Mouse (Mus musculus) embryonic facial prominence, embryonic 14.5 days (tissue): ENCODE results near the gene Ppox. TPM values are rescaled to one million over a fixed set of nuclear protein-coding genes. Genes with fewer than 3 reads are reported as not detected.
"Not testable (repeated sequence)": the region's sequence is repeated elsewhere in the genome, so short reads cannot be mapped to it uniquely, and the experiment has no call there.

Experiments used
- ATAC-seq: fragments of 200-750 bp; cut with Nextera tagmentation; 2 replicates; pipeline ENCODE4 v1.8.0; 2017; ENCODE audit warnings: low read depth, moderate number of reproducible peaks, moderate TSS enrichment
- DNase-seq: peaks from one replicate; pipeline ENCODE4 v3.0.0-alpha.2; 2015; ENCODE audit warnings: low spot score
- H3K27ac ChIP-seq: fragments of 300-500 bp; sonication (generic); replicated peaks from 2 replicates; pipeline ENCODE4 v1.5.1; 2014; ENCODE audit warnings: low read depth, mild to moderate bottlenecking, low read length, moderate library complexity
- H3K27me3 ChIP-seq: fragments of 300-500 bp; sonication (generic); replicated peaks from 2 replicates; pipeline ENCODE4 v1.6.1; 2014; ENCODE audit warnings: low read length; ENCODE audit not compliant: control insufficient read depth, insufficient read depth
- H3K36me3 ChIP-seq: fragments of 300-500 bp; sonication (generic); 2 replicates; pipeline ENCODE4 v1.6.1; 2014; ENCODE audit warnings: low read length, mixed read lengths; ENCODE audit not compliant: control insufficient read depth, insufficient read depth
- H3K4me1 ChIP-seq: fragments of 300-500 bp; sonication (generic); 2 replicates; pipeline ENCODE4 v1.6.1; 2014; ENCODE audit warnings: antibody characterized with exemption, low read length; ENCODE audit not compliant: control insufficient read depth, insufficient read depth
- H3K4me2 ChIP-seq: fragments of 300-500 bp; sonication (generic); 2 replicates; pipeline ENCODE4 v1.6.1; 2014; ENCODE audit warnings: low read depth, mild to moderate bottlenecking, low read length, moderate library complexity, mixed read lengths
- H3K4me3 ChIP-seq: fragments of 300-500 bp; sonication (generic); 2 replicates; pipeline ENCODE4 v1.5.1; 2014; ENCODE audit warnings: low read depth, mild to moderate bottlenecking, low read length
- H3K9ac ChIP-seq: fragments of 300-500 bp; sonication (generic); 2 replicates; pipeline ENCODE4 v1.6.1; 2014; ENCODE audit warnings: low read depth, mild to moderate bottlenecking, low read length, moderate library complexity, mixed read lengths
- H3K9me3 ChIP-seq: fragments of 300-500 bp; sonication (generic); 2 replicates; pipeline ENCODE4 v1.6.1; 2016; ENCODE audit warnings: low read length; ENCODE audit not compliant: control insufficient read depth
- WGBS: fragments of 180-500 bp; shearing (Covaris S2); extraction: QIAGEN DNeasy Blood & Tissue Kit; methylation state at CpG from one replicate; pipeline ENCODE4 v1.1.7; 2014; 5-methylcytosine and 5-hydroxymethylcytosine counted together
- polyA plus RNA-seq: library from polyadenylated mRNA; unstranded; fragments of >200 nt; fragmentation: Nextera tagmentation; extraction: Ambion mirVana; gene quantifications from 2 replicates; pipeline ENCODE4 v1.2.1, GENCODE M21; 2014

Ppox gene
- polyA plus RNA-seq, 1 experiment from 2014 or later: 44.3 TPM

DNA sequence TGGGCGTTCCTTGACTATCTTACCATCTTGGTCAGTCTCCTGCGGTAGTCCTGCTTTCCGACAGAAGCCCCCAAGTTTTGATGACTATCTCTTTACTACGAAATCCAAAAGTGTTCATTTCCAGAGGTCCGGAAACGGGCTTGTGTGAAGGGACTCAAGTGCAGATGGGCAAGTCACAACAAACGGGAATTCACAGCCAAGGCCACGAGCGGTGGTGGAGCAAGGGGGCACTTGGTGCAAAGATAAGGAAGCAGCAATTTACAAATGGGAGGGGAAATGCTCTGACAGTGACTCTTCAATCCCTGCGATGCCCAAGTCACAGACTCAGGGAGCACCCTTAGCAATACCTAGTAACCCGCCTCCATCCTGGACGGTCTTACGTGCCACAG, 33.5 kb downstream of the Ppox start:
- 8% methylated on average over 13 of the region's 13 CpGs for WGBS

DNA sequence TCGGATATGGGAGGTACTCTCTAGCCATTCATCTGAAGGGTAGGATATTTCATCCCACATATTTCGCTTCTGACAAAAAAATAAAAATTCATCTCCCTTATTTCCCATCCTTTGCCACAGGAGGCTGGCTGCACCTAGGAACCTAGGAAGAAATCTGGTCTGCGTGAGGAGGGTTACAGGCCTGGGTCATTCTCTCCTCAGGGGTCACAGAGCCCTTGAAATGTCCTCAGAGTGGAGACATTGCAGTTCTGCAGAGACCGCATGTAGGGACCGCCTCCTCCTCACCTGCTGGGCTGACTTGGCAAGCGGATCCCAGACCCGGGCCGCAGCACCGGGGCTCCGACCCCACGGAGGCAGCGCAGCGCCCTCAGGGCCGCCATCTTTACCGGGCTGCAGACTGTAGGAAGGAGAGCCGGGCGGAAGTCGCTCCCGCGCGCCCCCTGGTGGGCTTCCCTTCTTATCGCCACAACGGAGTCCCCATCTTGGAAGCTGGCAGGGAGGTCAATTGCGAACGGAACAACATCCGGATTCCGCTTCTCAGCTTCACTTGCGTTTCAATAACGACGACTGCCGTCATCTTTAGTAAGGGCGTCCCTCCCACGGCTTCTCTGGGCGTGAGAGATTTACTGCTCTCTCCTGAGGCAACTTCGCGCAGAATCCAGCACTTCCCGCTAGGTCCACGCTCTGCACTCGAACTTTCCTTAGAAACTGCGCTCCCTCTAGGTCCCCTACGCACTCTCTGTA, 34.1 kb downstream of the Ppox start:
- WGBS: under 1% methylated on average over 41 of the region's 41 CpGs
- H3K4me3 ChIP-seq: peak overlapping the region; percentile 77
- H3K4me1 ChIP-seq: peaks cover 42% of the 10 kb centered on the region
- DNase-seq (peak; percentile 100), ATAC-seq (peak; percentile 93)
- no peaks in the 10 kb centered on the region for H3K9me3 ChIP-seq
- peak overlapping the region; percentile 93 for H3K27ac ChIP-seq
- peak overlapping the region; percentile 64 for H3K4me2 ChIP-seq
- peaks cover 36% of the 10 kb centered on the region for H3K36me3 ChIP-seq
- peak overlapping the region; percentile 88 for H3K9ac ChIP-seq
- no peaks in the 10 kb centered on the region for H3K27me3 ChIP-seq

More for the DNA sequence above, 33.5 kb downstream of the Ppox start:
- Histone ChIP-seq H3K9ac (peak overlapping the region; percentile 62), H3K27me3 (no peaks in the 10 kb centered on the region), H3K4me1 (peaks cover 46% of the 10 kb centered on the region), H3K9me3 (no peaks in the 10 kb centered on the region), H3K27ac (peak overlapping the region; percentile 93), H3K4me3 (peak overlapping the region; percentile 77), H3K36me3 (peaks cover 30% of the 10 kb centered on the region), H3K4me2 (peak overlapping the region; percentile 63)
- ATAC-seq: no peak
- no peak for DNase-seq

DNA sequence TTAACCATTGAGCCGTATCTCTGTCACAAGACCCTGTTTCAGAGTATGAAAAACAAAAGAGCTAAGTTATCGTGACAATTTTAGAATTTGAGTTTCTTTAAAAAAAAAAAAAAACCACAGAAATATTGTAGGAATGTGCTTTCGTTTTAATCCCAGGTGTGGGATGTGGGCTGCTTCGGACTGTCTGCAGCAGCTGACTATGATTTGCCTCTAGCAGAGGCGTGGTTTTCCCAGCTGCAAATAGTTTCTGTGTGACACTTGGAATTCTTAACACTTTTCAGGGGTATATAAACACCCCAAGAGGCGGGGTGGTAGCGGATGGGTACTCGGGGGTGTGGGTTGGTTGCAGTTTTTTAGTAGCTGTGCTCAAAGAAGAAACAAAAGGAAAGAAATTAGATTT, 35.6 kb downstream of the Ppox start:
- DNase-seq: no peak
- Histone ChIP-seq H3K9me3 (no peaks in the 10 kb centered on the region), H3K27me3 (no peaks in the 10 kb centered on the region), H3K4me2 (no peak overlapping the region), H3K9ac (no peak overlapping the region; the same call in 1 of the 2 replicates), H3K4me3 (no peak overlapping the region; the same call in 1 of the 2 replicates), H3K36me3 (peaks cover 51% of the 10 kb centered on the region), H3K4me1 (peaks cover 27% of the 10 kb centered on the region), H3K27ac (no peak overlapping the region; the same call in 1 of the 2 replicates)
- 60% methylated on average over 8 of the region's 8 CpGs for WGBS
- ATAC-seq: no peak

DNA sequence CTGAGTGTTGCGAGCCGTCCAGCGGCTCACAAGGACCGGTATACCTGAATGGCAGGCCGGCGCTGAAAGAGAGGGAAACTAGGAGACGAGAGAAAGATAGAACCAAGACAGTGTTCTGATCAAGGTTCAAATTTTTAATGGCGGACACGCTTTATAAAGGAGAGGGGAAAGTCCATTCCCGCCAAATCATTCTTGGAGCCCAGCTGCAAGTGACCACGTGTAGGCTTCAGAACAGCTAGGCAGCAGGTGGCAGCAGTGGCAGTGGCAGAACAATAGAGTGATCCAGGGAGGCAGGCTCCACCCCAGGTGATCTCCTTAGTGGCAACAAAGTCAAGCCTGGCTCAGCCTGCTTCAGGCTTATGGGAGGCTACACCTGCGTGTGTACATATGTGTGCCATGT, 39.0 kb downstream of the Ppox start:
- H3K4me1 ChIP-seq, H3K27ac ChIP-seq, H3K4me3 ChIP-seq, ATAC-seq, H3K4me2 ChIP-seq, H3K27me3 ChIP-seq, H3K9ac ChIP-seq, DNase-seq, H3K9me3 ChIP-seq: not testable (repeated sequence)
- 88% methylated on average over 12 of the region's 12 CpGs for WGBS
- peaks cover 85% of the 10 kb centered on the region for H3K36me3 ChIP-seq

DNA sequence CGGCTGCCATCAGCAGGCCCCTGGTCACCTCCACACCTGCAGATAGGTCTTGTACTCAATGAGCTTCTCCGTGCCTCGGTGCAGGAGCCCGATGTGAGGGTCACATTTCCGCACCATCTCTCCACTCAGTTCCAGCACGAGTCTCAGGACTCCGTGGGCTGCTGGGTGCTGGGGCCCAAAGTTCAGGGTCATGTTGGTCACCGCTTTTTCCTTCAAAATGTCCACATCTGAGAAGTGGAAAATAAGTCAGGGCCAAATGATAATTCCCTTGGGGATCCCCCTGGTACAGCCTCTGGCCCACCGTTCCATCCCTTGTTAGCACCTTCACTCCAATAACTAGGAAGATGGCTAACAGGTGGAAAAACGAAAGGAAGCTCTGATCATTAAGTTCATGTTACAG, 40.1 kb downstream of the Ppox start:
- ATAC-seq (no peak), DNase-seq (no peak)
- no peak overlapping the region for H3K27ac ChIP-seq
- H3K4me3 ChIP-seq: no peak overlapping the region
- no peaks in the 10 kb centered on the region for H3K9me3 ChIP-seq
- H3K36me3 ChIP-seq: peaks cover 95% of the 10 kb centered on the region
- peaks cover 3% of the 10 kb centered on the region for H3K4me1 ChIP-seq
- no peak overlapping the region for H3K9ac ChIP-seq
- 89% methylated on average over 10 of the region's 10 CpGs for WGBS
- H3K4me2 ChIP-seq: no peak overlapping the region
- no peaks in the 10 kb centered on the region for H3K27me3 ChIP-seq

DNA sequence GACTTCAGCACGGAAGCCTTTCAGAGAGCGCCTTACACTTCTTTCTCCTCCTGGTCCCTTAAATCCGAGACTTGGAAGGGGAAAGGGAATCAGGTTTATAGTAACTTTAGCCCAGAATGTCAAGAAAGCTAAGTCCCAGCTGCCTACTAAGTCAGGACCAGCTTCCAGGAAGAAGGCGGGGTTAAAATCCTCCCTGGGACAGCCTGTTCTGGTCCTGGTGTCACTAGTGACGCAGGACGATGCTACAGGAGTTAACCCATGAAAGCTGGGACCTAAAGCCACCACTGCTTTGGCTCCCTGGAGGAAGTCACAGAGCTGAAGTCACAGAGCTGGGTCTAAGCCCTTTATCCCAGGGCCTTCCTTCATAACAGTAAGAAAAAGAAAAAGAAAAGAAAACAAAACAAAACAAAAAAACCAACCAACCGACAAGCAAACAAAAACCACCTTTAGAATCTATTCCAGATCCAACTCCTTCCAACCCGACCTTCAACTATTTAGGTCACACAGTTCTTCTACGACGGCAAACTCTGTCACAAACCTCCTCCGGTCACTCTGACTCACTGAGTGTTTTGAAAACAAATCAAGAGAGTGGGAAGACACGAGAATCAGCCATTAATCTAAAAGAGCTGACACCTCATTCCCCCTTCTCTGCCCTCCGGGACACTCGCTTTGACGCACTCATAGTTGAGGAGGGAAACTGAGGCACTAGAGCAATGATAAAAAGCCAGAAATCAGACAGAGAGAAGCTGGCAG, 40.8 kb downstream of the Ppox start:
- Histone ChIP-seq H3K36me3 (peaks cover 97% of the 10 kb centered on the region), H3K9me3 (no peaks in the 10 kb centered on the region), H3K4me1 (no peaks in the 10 kb centered on the region), H3K27ac (no peak overlapping the region), H3K27me3 (no peaks in the 10 kb centered on the region), H3K9ac (no peak overlapping the region), H3K4me2 (no peak overlapping the region), H3K4me3 (no peak overlapping the region)
- ATAC-seq (no peak), DNase-seq (no peak)
- WGBS: 72% methylated on average over 15 of the region's 15 CpGs

DNA sequence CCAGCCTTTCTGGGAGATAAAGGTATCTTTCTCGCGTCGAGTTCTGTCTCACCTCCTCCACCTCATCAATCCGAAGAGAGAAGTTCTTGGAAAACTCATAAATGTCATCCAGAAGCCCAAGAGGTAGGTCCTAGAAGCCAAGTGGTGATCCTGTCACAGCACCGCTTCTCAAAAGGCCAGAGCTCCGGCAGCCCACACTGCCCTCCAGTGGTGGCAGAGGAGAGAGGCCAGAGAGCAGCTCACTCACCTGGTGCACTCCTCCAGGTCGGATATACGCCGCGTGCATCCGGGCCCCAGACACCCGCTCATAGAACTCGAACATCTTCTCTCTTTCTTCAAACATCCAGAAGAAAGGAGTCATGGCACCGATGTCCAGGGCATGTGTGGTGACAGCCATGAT, 42.5 kb downstream of the Ppox start:
- Histone ChIP-seq H3K4me2 (no peak overlapping the region), H3K36me3 (peaks cover 100% of the 10 kb centered on the region), H3K27me3 (no peaks in the 10 kb centered on the region), H3K9me3 (no peaks in the 10 kb centered on the region), H3K4me1 (no peaks in the 10 kb centered on the region), H3K9ac (no peak overlapping the region), H3K27ac (no peak overlapping the region), H3K4me3 (no peak overlapping the region)
- WGBS: 79% methylated on average over 14 of the region's 14 CpGs
- ATAC-seq: peak; percentile 60
- no peak for DNase-seq

DNA sequence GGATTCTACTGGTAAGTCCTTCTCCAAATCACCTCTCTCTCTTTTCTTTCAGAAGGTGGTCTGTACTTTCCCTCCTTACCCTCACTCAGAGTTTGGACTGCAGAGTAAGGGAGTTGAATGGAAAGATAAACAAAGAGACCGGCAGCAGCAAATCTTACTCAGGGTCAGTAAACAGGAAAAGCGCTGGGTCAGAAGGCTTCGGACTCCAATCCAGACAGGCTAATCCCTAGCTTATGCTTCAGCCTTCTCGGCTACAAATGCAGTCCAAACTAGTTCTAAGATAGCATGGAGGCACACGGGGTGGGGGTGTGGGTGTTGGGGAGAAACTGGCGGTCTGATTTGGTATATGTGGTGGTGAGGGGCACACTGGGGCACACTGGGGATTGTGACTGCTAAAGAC, 43.5 kb downstream of the Ppox start:
- H3K9ac ChIP-seq: no peak overlapping the region
- no peak overlapping the region for H3K4me3 ChIP-seq
- H3K36me3 ChIP-seq: peaks cover 93% of the 10 kb centered on the region
- WGBS: 88% methylated on average over 6 of the region's 6 CpGs
- no peaks in the 10 kb centered on the region for H3K4me1 ChIP-seq
- no peaks in the 10 kb centered on the region for H3K27me3 ChIP-seq
- no peak overlapping the region for H3K27ac ChIP-seq
- no peaks in the 10 kb centered on the region for H3K9me3 ChIP-seq
- H3K4me2 ChIP-seq: no peak overlapping the region
- no peak for ATAC-seq
- no peak for DNase-seq
